Mouse (Mus musculus) B cell, adult 67 days (primary cell): Measurements from ENCODE around the gene 4933407L21Rik. TPM values are rescaled to one million over a fixed set of nuclear protein-coding genes. Genes with fewer than 3 reads are reported as not detected.

Experiments used
- total RNA-seq, 2 experiments: library from RNA; stranded (reverse); gene quantifications; 4 replicates each; pipeline ENCODE4 v1.2.4; 2023

Gene 4933407L21Rik
- not detected for total RNA-seq

GRCm38 (mm10) chr1:85928057-85928687 is at the start of gene 4933407L21Rik:
Gene 4933407L21Rik (plus strand): TSS chr1:85928483.

DNA sequence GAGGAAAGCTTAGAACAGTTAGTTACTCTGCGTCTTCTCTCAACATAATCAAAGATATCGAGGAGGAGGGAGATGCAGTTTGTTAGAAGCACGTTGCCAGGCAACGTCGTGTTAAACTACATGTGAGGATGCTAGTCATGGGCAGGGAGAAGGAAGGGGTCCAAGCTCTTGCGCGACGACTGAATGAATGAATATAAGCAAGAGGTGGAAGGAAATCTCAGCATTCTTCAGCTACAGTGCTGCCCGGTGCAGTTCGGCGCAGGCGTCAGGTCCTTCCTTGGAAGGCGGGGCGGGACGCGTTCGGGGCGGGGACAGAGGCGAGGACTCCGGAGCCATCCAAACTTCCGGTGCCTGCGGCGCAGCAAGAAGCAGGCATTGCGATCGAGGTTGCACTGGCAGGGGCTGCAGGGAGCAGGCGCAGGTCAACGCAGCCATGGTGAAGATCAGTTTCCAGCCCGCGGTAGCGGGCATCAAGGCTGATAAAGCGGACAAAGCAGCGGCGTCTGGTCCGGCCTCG is 34.0 kb upstream of the 4933407L21Rik start, which contains the start of gene Itm2c:
TSS of gene Itm2c (plus strand) at position 51 of the 517 bp plus-strand sequence.

GRCm38 (mm10) chr1:85960873-85961272 is 32.6 kb downstream of the 4933407L21Rik start, which contains the start of gene Gpr55:
Gene Gpr55 (minus strand): TSS chr1:85961007.

Other genes with a start within 250 kb of the 4933407L21Rik start
- 100 to 1,000 TPM; 144 to 159 TPM for gene A630001G21Rik, start 149.8 kb upstream of the 4933407L21Rik start, total RNA-seq
- gene Cab39, start 135.0 kb upstream of the 4933407L21Rik start, total RNA-seq = 100 to 1,000 TPM; 104 to 127 TPM
- gene Itm2c, start 34.2 kb upstream of the 4933407L21Rik start, total RNA-seq = 10 to 100 TPM; 16.5 to 19.5 TPM
- gene Gpr55, start 32.5 kb downstream of the 4933407L21Rik start, total RNA-seq = 1 to 10 TPM; 1.9 to 3.1 TPM
- not detected for gene Spata3, start 88.3 kb downstream of the 4933407L21Rik start, total RNA-seq
- gene 2810459M11Rik, start 117.4 kb downstream of the 4933407L21Rik start, total RNA-seq = not detected
- gene Psmd1, start 135.9 kb downstream of the 4933407L21Rik start, total RNA-seq = 10 to 100 TPM; 53.0 to 63.3 TPM
- not detected for gene Htr2b, start 183.5 kb downstream of the 4933407L21Rik start, total RNA-seq
- gene Gm21972, start 205.2 kb downstream of the 4933407L21Rik start, total RNA-seq = not detected
- gene Armc9, start 226.3 kb downstream of the 4933407L21Rik start, total RNA-seq = 1 to 10 TPM; 5.8 to 7.3 TPM